Mouse (Mus musculus): ENCODE data around the gene Rbbp4. TPM values are rescaled to one million over a fixed set of nuclear protein-coding genes. Genes with fewer than 3 reads are reported as not detected.

Gene Rbbp4
- total and polyA plus RNA-seq, 3 experiments: 50.9 to 127 TPM; not detected in 1

GRCm38 (mm10) chr4:129313886-129314285 is 21.3 kb downstream of the Rbbp4 start:
- no peaks in the 10 kb centered on the region for H3K27me3 ChIP-seq (ENCODE audit: control insufficient read depth in 1 of 2, insufficient read depth in 2 of 2, low read length in 2 of 2)
- TF ChIP-seq POLR2AphosphoS2 (IDR thresholded peaks at IDR 0.05; ENCODE audit: low read length) (no peak), UBTF (IDR thresholded peaks at IDR 0.05; ENCODE audit: borderline replicate concordance, insufficient read depth, low read depth, low read length) (no peak), ZMIZ1 (IDR thresholded peaks at IDR 0.05; ENCODE audit: low read depth, low read length) (no peak)
- no peak for DNase-seq (ENCODE audit: low read depth, low spot score)

GRCm38 (mm10) chr4:129307936-129308335 is 27.2 kb downstream of the Rbbp4 start:
- H3K4me3 ChIP-seq (ENCODE audit: control insufficient read depth in 1 of 2, insufficient read depth in 1 of 2, low read depth in 2 of 2, low read length in 2 of 2): no peak overlapping the region
- H3K9ac ChIP-seq (ENCODE audit: control insufficient read depth, low read depth, low read length, poor library complexity, severe bottlenecking): no peak overlapping the region
- H3K27ac ChIP-seq (ENCODE audit: control insufficient read depth, low read depth, low read length): no peak overlapping the region
- peaks cover 7 to 9% of the 10 kb centered on the region in 2 experiments for H3K4me1 ChIP-seq (ENCODE audit: control insufficient read depth in 1 of 2, insufficient read depth in 2 of 2, low read length in 2 of 2)
- H3K9me3 ChIP-seq (replicated peaks; ENCODE audit: insufficient read depth, low read length): no peaks in the 10 kb centered on the region
- peaks cover 16 to 31% of the 10 kb centered on the region in 2 experiments for H3K36me3 ChIP-seq (ENCODE audit: control insufficient read depth in 1 of 2, insufficient read depth in 2 of 2, low read length in 2 of 2)
- TF ChIP-seq NRF1 (IDR thresholded peaks at IDR 0.05; ENCODE audit: insufficient read depth, low read depth, low read length, poor library complexity, severe bottlenecking): no peak
- TF ChIP-seq MAFK (IDR thresholded peaks at IDR 0.05; ENCODE audit: borderline replicate concordance, low read depth, low read length): no peak
- no peak for TF ChIP-seq USF1 (IDR thresholded peaks at IDR 0.05; ENCODE audit: low read depth, low read length)
- TF ChIP-seq POLR2AphosphoS5 (IDR thresholded peaks at IDR 0.05; ENCODE audit: borderline replicate concordance, low read depth, low read length): no peak
- TF ChIP-seq MXI1 (IDR thresholded peaks at IDR 0.05; ENCODE audit: low read depth, low read length): no peak
- TF ChIP-seq MYB (IDR thresholded peaks at IDR 0.05; ENCODE audit: low read depth, low read length): no peak
- no peak for TF ChIP-seq POLR2A (IDR thresholded peaks at IDR 0.05; ENCODE audit: control insufficient read depth in 1 of 2, insufficient read depth in 1 of 2, low read depth in 1 of 2, low read length in 2 of 2, poor library complexity in 1 of 2)
- no peak for TF ChIP-seq POLR2AphosphoS2 (IDR thresholded peaks at IDR 0.05; ENCODE audit: low read length)
- TF ChIP-seq UBTF (IDR thresholded peaks at IDR 0.05; ENCODE audit: borderline replicate concordance, insufficient read depth, low read depth, low read length): no peak
- TF ChIP-seq ELF1 (IDR thresholded peaks at IDR 0.05; ENCODE audit: low read depth, low read length): no peak
- TF ChIP-seq ZNF384 (IDR thresholded peaks at IDR 0.05; ENCODE audit: low read depth, low read length): no peak
- no peak for TF ChIP-seq KAT2A (conservative IDR thresholded peaks at IDR 0.05; ENCODE audit: low read depth, low read length)
- TF ChIP-seq ETS1 (IDR thresholded peaks at IDR 0.05; ENCODE audit: low read depth, low read length): no peak
- TF ChIP-seq ZMIZ1 (IDR thresholded peaks at IDR 0.05; ENCODE audit: low read depth, low read length): no peak
- no peak for TF ChIP-seq TCF12 (IDR thresholded peaks at IDR 0.05; ENCODE audit: low read depth, low read length)
- no peak for TF ChIP-seq HCFC1 (IDR thresholded peaks at IDR 0.05; ENCODE audit: low read depth, low read length)
- no peak for TF ChIP-seq SIN3A (IDR thresholded peaks at IDR 0.05; ENCODE audit: low read length)
- no peaks in the 10 kb centered on the region for H3K27me3 ChIP-seq (ENCODE audit: control insufficient read depth in 1 of 2, insufficient read depth in 2 of 2, low read length in 2 of 2)
- no peak for DNase-seq (ENCODE audit: low read depth, low spot score)
- H3K79me2 ChIP-seq (ENCODE audit: control insufficient read depth, insufficient read depth, low read length, poor library complexity): no peaks in the 10 kb centered on the region

More at GRCm38 (mm10) chr4:129313886-129314285, 21.3 kb downstream of the Rbbp4 start:
- no peak overlapping the region for H3K4me3 ChIP-seq (ENCODE audit: control insufficient read depth in 1 of 2, insufficient read depth in 1 of 2, low read depth in 2 of 2, low read length in 2 of 2)
- no peak overlapping the region for H3K9ac ChIP-seq (ENCODE audit: control insufficient read depth, low read depth, low read length, poor library complexity, severe bottlenecking)
- no peaks in the 10 kb centered on the region for H3K9me3 ChIP-seq (replicated peaks; ENCODE audit: insufficient read depth, low read length)
- peaks cover 0 to 63% of the 10 kb centered on the region in 2 experiments; a peak in 2 of 4 replicates for H3K36me3 ChIP-seq (ENCODE audit: control insufficient read depth in 1 of 2, insufficient read depth in 2 of 2, low read length in 2 of 2)
- no peaks in the 10 kb centered on the region for H3K4me1 ChIP-seq (ENCODE audit: control insufficient read depth in 1 of 2, insufficient read depth in 2 of 2, low read length in 2 of 2)
- no peaks in the 10 kb centered on the region for H3K79me2 ChIP-seq (ENCODE audit: control insufficient read depth, insufficient read depth, low read length, poor library complexity)
- H3K27ac ChIP-seq (ENCODE audit: control insufficient read depth, low read depth, low read length): no peak overlapping the region

Measured in MEL (cell line).